ENCODE assay signal across 9 mouse cellular contexts in genomic region chr17:74903411-74904331, GRCm38 (mm10).
DNase-seq lines count a peak whose midpoint lies in the region; ATAC-seq and TF ChIP-seq lines count a peak whose summit lies in the region.
"Had no signal": no experiment of that assay in that cellular context is flagged by ENCODE, and none has a peak within 500 bp of the region (broad histone marks: within the 10 kb centered on the region; RNA-seq: fewer than 3 reads in every experiment).

No protein-coding gene starts in this region.

- no peak overlapping the region for H3K9ac ChIP-seq in hindbrain, embryonic 16.5 days (ENCODE audit: low read depth, low read length)
- no peak overlapping the region for H3K9ac ChIP-seq in forebrain, embryonic 14.5 days (ENCODE audit: low read length)
- no peak overlapping the region for H3K9ac ChIP-seq in lung, postnatal 0 days (replicated peaks; ENCODE audit: low read depth)

- H3K4me1 ChIP-seq in hindbrain, embryonic 10.5 days (replicated peaks): peaks cover 5% of the 10 kb centered on the region
- H3K4me1 ChIP-seq in hindbrain, embryonic 16.5 days (ENCODE audit: control insufficient read depth, insufficient read depth, low read depth, low read length): no peaks in the 10 kb centered on the region
- H3K4me1 ChIP-seq in forebrain, embryonic 14.5 days (ENCODE audit: control insufficient read depth, insufficient read depth, low read length): peaks cover 3% of the 10 kb centered on the region; the same call in 1 of the 2 replicates
- H3K4me1 ChIP-seq in lung, postnatal 0 days (ENCODE audit: insufficient read depth, low read depth, low read length): 0 out of 2 replicates have a peak, but pooled peaks cover 9% of the 10 kb centered on the region

- H3K9me3 ChIP-seq in hindbrain, embryonic 10.5 days: peaks cover 8% of the 10 kb centered on the region; the same call in 1 of the 2 replicates
- no peaks in the 10 kb centered on the region for H3K9me3 ChIP-seq in hindbrain, embryonic 16.5 days (ENCODE audit: control insufficient read depth, low read length)
- H3K9me3 ChIP-seq in forebrain, embryonic 14.5 days (replicated peaks; ENCODE audit: control insufficient read depth, low read length): no peaks in the 10 kb centered on the region
- no peaks in the 10 kb centered on the region for H3K9me3 ChIP-seq in lung, postnatal 0 days (ENCODE audit: low read length)
- H3K9me3 ChIP-seq: G1E had no signal

- peak; percentile 62 for TF ChIP-seq EP300 in lung, postnatal 0 days (IDR thresholded peaks at IDR 0.05)

- H3K27me3 ChIP-seq in hindbrain, embryonic 10.5 days (ENCODE audit: insufficient read depth, poor library complexity, severe bottlenecking): no peaks in the 10 kb centered on the region
- H3K27me3 ChIP-seq in hindbrain, embryonic 16.5 days (replicated peaks; ENCODE audit: control insufficient read depth, insufficient read depth, low read length): no peaks in the 10 kb centered on the region
- no peaks in the 10 kb centered on the region for H3K27me3 ChIP-seq in forebrain, embryonic 14.5 days (replicated peaks; ENCODE audit: control insufficient read depth, insufficient read depth, low read length)
- no peaks in the 10 kb centered on the region for H3K27me3 ChIP-seq in lung, postnatal 0 days (replicated peaks; ENCODE audit: insufficient read depth, low read length)

- WGBS in hindbrain, embryonic 10.5 days: 78% methylated on average over 16 of the region's 16 CpGs
- WGBS in hindbrain, embryonic 16.5 days: 56% methylated on average over 16 of the region's 16 CpGs
- WGBS in forebrain, embryonic 14.5 days: 42% methylated on average over 16 of the region's 16 CpGs
- 13% methylated on average over 16 of the region's 16 CpGs for WGBS in lung, postnatal 0 days

- H3K4me2 ChIP-seq in hindbrain, embryonic 16.5 days (ENCODE audit: low read length): no peak overlapping the region
- H3K4me2 ChIP-seq in forebrain, embryonic 14.5 days (ENCODE audit: low read length): no peak overlapping the region
- H3K4me2 ChIP-seq in lung, postnatal 0 days (replicated peaks; ENCODE audit: low read depth, low read length): peak overlapping the region; percentile 25; the same call in 1 of the 2 replicates

- no peak overlapping the region for H3K4me3 ChIP-seq in hindbrain, embryonic 10.5 days
- no peak overlapping the region for H3K4me3 ChIP-seq in hindbrain, embryonic 16.5 days (ENCODE audit: low read length)
- H3K4me3 ChIP-seq in forebrain, embryonic 14.5 days (ENCODE audit: low read depth, low read length): no peak overlapping the region
- no peak overlapping the region for H3K4me3 ChIP-seq in lung, postnatal 0 days (ENCODE audit: low read depth, low read length)

- ATAC-seq in hindbrain, embryonic 16.5 days: no peak
- peak; percentile 37; the same call in 1 of the 2 replicates for ATAC-seq in forebrain, embryonic 14.5 days
- ATAC-seq in lung, postnatal 0 days: peak; percentile 77

- peak; percentile 2 for DNase-seq in hindbrain, embryonic 10.5 days (ENCODE audit: low spot score)
- DNase-seq in adipocyte (ENCODE audit: low spot score): peak; percentile 30
- DNase-seq in forebrain, embryonic 14.5 days (ENCODE audit: low spot score): peak; percentile 31
- peak; percentile 44 for DNase-seq in lung, postnatal 0 days (ENCODE audit: low spot score)
- DNase-seq in urinary bladder, adult 2 months (ENCODE audit: low spot score): no peak
- DNase-seq in layer of hippocampus, postnatal 36 days: no peak
- no peak for DNase-seq in right cerebral cortex, adult 2 months (ENCODE audit: low spot score in 2 of 2)

- no peak for TF ChIP-seq CTCF in lung, postnatal 0 days (IDR thresholded peaks at IDR 0.05)

- no peak overlapping the region for H3K27ac ChIP-seq in hindbrain, embryonic 10.5 days
- no peak overlapping the region for H3K27ac ChIP-seq in hindbrain, embryonic 16.5 days (ENCODE audit: low read depth, low read length)
- H3K27ac ChIP-seq in forebrain, embryonic 14.5 days (ENCODE audit: low read depth, low read length): no peak overlapping the region
- no peak overlapping the region for H3K27ac ChIP-seq in lung, postnatal 0 days (ENCODE audit: low read length)

- no peaks in the 10 kb centered on the region for H3K36me3 ChIP-seq in hindbrain, embryonic 10.5 days
- no peaks in the 10 kb centered on the region for H3K36me3 ChIP-seq in hindbrain, embryonic 16.5 days (ENCODE audit: control insufficient read depth, insufficient read depth, low read length)
- no peaks in the 10 kb centered on the region for H3K36me3 ChIP-seq in forebrain, embryonic 14.5 days (ENCODE audit: control insufficient read depth, insufficient read depth, low read length)
- H3K36me3 ChIP-seq in lung, postnatal 0 days (ENCODE audit: insufficient read depth, low read length): no peaks in the 10 kb centered on the region
- H3K36me3 ChIP-seq: G1E had no signal

Comparison
In these comparisons a context has a peak if more than half of its experiments do, and no peak if none do; other contexts are left out.
1. DNase-seq: peak in hindbrain, embryonic 10.5 days (single experiment), adipocyte (single experiment), forebrain, embryonic 14.5 days (single experiment) and lung, postnatal 0 days (single experiment); none in urinary bladder, adult 2 months (single experiment), layer of hippocampus, postnatal 36 days (0 of 2) and right cerebral cortex, adult 2 months (0 of 2).